Mouse (Mus musculus): Measurements from ENCODE around the gene Tfdp2.
"Not testable (repeated sequence)": the region's sequence is repeated elsewhere in the genome, so short reads cannot be mapped to it uniquely, and the experiment has no call there.

The Tfdp2 gene

DNA sequence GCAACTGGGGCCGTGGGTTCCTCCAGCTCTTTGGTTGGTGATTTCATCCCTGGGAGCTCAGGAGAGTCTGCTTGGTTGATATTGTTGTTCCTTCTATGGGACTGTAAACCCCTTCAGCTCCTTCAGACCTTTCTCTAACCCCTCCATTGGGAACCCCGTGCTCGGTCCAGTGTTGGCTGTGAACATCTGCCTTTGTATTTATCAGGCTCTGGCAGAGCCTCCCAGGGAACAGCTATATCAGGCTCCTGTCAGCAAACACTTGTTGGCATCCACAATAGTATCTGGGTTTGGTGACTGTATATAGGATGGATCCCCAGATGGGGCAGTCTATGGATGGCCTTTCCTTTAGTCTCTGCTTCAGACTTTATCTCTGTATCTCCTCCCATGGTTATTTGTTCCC is 116.0 kb downstream of the Tfdp2 start:
- DNase-seq (ENCODE audit: low read depth), result no peak

DNA sequence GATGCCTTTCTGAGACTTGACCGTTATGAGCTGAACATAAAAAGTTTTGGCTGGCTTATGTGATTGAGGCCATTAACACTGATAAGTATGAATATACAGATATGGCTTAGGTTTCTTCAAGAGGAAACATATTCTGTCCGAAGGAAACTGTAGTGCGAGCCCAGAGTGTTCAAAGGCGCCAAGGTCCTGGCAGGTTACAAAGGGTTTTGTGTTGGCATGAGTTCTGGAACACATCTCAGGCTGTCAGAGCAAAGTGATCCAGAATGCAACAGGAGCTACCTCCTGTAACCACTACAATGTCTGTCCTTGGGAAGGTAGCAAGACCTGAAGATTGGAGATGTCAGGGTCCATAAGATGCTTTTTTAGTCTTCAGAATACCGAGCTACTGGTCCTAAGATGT is 123.3 kb downstream of the Tfdp2 start:
- no peak for DNase-seq (ENCODE audit: low read depth)

DNA sequence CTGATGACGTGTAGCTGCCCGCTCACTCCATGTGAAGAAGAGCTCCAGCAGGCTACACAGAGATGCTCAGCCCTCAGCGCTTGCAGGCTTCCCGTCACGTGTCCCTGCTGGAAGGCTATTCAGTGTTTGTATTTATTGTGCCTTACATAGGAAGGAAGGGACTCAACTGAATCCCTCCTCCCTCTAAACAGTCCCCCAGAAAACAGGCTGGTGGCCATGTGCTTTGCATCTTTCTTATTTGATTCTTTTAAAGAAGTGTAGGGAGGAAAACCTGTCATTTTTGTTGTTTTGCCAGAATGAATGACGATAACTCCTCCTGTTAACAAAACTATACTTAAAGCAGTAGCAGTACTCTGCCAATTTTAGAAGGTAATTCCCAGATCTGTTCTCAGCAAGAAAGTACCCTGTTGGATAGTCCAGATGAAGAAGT is 124.5 kb downstream of the Tfdp2 start:
- DNase-seq (ENCODE audit: low read depth), result no peak

DNA sequence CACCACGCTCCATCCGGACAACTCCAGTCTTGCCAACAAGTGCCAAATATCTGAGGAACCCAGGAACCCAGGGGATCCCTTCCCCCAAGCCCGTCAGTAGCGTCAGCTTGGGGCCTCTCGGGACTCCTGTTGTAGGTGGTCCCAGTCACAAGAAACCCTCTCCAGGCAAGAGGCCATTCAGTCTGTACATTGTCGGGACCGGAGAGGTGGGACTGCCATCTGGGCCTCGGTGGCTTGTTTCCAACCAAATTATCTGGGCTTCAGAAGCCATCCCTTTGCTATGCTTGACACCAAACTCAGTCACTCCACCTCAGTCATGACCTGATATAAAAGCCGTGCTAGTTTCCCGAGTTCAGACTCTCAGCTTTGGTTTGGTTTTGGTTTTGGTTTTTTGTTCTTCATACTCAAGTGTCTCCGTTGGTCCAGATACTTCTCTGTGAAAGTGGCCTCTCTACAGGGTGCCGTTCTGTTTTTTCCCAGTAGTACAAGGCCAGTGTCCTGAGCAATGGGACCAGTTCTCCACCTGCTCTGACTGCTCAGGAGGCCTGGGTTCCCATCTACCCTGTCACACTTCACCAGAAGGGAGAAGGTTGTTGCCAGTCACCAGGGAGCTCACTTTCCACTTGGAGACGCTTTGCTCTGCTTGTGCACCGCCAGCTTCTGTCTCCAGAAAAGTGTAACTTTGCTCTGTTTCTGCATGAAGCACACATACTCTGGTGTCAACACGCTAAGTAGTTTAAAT is 126.5 kb downstream of the Tfdp2 start:
- no peak for DNase-seq (ENCODE audit: low read depth)

DNA sequence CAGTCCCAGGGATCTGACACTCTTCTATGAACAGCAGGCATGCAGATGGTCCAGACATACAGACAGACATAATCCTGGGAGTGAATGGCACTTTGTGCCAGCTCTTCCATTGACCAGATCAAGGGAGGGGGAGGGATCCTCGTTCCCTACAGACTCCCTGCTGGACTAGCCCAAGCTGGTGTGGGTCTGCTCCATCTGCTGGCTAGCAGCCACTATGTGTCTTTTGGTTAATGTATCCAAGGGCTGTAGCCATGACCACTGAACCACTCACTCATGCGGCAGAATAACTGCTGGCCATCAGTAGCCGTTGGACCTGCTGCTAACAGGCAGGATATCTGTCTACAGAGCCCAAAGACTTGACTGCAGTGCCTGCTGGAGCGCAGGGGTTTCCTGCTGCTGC is 128.4 kb downstream of the Tfdp2 start:
- DNase-seq (ENCODE audit: low read depth), result no peak

DNA sequence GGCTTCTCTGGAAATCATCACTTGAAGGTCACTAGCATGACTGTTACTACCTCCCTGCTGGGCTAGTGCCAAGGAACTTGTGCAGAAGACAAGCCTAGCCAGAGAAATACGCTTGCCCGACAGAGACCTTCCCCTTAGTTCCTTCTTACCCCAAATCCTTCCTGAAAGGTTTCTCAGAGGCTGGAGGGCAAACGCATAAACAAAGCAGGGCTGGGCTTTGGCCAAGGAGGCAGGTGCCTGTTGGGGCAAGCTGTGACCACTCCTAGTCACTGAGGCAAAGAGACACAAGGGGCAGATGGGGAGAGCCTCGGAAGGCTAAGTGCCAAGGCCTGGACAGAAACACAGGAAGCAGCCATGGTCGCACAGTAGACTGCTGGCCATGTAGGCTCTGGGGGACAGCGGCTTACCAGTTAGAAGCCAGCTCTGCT is 130.4 kb downstream of the Tfdp2 start:
- no peak for DNase-seq (ENCODE audit: low read depth)

DNA sequence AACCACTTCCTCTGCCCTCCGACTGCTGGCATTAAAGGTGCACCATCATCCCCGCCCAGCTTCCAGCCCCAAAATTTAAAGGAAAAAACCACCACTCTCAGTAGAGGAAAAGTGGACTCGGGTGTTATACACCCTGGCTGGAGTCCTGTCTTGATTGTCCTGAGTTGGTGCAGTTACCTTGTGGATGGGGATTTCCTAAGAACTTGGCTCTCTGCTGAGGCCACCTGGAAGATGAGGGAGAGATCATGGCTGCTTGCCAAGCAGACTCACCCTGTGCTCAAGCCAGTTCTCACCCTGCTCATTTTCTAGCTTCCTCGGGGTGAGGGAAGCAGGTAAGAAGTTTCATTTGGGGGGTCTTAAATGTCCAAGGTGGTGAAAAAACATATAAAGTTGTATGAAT is 132.2 kb downstream of the Tfdp2 start:
- no peak for DNase-seq (ENCODE audit: low read depth)

DNA sequence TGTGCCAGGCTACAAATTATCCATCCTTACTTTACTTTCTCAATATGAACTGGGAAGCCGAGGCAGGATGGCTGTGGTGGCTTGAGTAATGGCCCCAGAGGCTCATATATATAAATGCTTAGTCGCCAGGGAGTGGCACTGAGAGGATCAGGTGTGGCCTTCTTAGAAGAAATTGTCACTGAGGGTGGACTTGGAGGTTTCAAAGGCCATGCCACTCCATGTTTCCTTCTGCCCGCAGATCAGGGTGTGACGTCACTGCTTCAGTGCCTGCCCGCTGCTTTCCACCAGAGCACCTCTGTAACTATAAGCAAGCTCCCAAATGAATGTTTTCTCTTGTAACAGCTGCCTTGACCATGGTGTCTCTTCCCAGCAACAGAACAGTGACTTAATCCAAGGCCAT is 135.1 kb downstream of the Tfdp2 start:
- no peak for DNase-seq (ENCODE audit: low read depth)

DNA sequence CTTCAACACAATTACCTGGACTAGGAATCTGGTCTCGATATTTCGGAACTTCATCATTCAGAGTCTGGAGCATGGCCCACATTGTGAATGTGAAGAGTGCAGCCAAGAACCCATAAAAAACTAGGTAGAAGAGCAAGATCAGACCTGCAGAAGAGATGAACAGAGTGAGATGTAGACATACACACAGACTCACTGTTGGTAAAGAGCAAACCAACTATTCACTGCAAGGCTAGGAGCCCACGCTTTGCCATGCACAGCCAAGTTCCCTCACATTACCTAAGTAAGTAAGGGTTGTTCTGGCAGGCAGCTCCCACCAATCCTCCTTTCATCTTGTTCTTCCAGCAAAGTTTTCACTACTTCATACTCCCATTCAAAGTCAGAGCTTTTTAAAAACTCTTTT is 149.7 kb downstream of the Tfdp2 start:
- DNase-seq (ENCODE audit: low read depth), result no peak

DNA sequence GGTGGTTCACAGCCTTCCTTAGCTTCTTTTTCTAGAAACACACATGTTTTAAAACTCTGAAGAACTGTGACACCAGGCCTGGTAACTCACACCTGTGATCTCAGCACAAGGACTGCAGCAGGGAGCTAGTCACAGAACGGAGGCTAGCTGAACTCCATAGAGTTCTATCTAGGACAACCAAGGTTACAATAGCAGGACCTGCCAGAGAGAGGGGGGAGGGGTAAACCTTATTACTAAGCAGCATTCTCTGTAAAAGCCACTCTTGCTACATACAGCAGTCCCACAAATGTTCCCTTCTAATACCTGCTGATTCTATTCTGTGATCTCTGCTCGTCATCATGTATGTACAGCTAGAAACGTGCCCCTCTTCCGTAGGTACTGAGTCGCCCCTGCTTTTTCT is 152.8 kb downstream of the Tfdp2 start:
- DNase-seq (ENCODE audit: low read depth), result no peak

DNA sequence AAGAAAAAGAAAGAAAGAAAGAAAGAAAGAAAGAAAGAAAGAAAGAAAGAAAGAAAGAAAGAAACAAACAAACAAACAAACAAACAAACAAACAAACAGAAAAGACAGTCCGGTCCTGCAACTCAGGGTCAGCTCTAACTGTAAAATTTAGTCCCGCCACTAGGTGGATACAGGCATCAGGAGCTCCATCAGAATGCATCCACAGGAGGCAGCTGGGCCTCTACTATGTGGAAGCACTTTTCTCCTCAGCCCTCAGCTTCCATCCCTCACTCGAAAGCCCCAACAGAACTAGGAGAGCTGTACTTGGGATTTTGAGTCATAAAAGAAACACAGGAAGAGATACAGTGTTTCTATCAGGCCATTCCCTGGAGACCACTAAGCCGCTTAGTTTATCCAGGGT is 153.9 kb downstream of the Tfdp2 start:
- DNase-seq (ENCODE audit: low read depth), result peak; percentile 58

DNA sequence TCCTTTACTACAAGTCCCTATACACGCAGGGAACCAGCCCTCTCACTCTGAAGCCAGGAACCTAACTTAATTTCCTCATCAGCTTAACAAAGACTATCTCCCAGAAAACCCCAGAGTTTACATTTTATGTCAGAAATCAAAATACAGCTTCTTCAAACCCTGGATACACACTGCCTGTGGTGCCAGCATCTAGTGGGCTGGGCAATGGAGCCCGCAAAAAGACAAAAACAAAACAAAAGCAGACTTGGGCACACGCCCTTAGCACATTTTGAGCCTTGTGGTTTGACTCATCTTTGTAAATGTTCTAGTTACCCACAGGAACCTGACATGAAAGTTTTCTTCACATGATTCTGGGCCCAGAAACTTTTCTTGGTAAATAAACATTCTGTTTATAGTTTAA is 154.4 kb downstream of the Tfdp2 start:
- DNase-seq (ENCODE audit: low read depth), result no peak

DNA sequence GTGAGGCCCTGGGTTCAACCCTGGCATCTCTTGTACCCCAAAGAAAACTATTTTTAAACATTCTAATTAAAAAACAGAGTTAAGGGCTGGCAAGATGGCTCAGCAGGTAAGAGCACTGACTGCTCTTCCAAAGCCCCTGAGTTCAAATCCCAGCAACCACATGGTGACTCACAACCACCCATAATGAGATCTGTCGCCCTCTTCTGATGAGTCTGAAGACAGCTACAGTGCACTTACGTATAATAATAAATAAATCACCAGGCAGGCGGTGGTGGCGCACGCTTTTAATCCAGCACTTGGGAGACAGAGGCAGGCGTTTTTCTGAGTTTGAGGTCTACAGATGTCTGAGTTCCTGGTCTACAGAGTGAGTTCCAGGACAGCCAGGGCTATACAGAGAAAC is 155.7 kb downstream of the Tfdp2 start:
- DNase-seq (ENCODE audit: low read depth), result not testable (repeated sequence)

DNA sequence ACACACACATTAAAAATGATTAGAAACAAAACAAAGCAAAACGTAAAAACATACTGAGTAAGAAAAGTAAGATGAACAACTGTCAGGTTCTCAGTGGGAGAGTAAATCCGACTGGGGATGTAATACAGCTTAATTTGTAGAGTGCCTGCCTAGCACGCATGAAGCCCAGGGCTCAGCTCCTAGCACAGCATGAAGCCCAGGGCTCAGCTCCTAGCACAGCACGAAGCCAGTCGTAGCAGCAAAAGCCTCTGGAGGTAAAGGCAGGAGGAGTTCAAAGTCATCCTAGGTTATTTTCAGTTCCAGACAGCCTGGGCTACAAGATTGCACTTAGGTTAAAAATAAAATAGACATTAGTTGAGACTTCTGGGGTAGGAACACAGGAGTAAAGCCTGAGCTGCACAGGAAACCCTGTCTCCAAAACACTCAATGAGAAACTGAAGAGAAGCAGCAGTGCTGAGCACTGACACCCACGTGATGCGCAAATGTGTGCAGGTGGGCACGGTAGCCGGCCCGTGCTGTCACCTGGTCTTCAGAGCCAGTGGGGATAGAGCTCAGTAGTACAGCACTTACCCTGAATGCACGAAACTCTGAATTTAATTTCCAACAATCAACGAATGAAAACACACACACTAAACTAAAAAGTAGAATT is 157.2 kb downstream of the Tfdp2 start:
- DNase-seq (ENCODE audit: low read depth), result no peak

DNA sequence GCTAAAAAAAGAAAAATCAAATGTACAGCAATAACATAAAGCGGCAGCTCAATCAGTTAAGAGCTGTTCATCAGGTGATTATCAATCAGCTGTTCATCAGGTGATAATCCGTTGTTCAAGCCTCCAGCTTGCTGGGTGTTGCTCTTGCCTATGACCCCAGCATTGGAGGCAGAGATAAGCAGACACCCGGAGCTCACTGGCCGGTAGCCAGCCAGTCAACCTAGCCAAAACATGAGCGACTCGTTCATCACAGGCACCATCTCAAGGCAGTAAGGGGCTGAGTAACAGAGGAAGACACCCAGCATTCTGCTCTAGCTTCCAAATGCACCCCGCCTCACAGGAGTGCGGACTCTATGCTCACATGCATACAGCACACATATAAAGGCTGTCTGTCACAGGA is 157.7 kb downstream of the Tfdp2 start:
- peak; percentile 51 for DNase-seq (ENCODE audit: low read depth)

DNA sequence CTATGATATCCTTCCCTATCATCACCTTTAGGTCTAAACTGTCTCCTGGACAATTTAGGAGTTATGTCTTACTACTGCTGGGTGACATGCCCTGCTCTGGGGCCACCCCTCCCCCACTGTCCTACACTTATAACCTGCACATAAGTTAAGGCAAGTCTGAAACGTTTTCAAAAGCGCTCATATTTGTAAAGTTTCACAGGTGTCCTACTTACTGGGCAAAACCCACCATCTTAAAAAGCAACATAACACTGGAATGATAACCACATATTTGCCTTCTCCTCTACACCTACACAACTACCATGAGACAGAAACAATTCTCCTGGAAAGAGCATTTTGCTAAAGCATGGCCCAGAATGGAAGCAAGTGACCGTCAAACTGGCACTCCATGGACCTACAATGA is 164.0 kb downstream of the Tfdp2 start:
- DNase-seq (ENCODE audit: low read depth), result no peak

DNA sequence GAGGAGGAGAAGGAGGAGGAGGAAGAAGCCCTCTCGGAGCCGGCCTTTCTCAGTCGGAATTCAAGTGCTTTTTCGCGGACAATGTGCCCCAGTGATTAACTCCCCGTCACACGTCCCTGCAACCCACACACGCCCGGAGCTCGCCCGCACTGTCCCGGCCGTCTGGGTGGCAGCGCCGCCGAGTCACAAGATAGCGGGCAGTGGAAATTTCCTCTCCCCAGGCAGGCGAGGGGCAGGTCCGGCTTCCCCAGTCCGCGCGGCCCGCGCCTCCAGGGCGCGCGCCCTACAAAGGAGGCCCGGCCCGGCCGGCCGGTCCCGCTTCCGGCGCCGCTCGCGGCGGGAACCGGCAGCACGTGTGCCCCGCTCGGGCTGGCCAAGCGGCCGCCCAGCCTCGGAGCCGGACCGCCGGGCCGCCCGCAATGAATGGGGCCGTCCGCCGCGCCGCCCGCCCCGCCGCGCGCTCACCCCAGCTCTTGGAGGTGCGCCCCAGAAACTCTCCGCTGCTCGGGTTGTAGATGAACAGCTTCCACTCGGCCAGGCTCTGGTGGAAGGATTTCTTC is 167.6 kb downstream of the Tfdp2 start:
- peak; percentile 39 for DNase-seq (ENCODE audit: low read depth)

DNA sequence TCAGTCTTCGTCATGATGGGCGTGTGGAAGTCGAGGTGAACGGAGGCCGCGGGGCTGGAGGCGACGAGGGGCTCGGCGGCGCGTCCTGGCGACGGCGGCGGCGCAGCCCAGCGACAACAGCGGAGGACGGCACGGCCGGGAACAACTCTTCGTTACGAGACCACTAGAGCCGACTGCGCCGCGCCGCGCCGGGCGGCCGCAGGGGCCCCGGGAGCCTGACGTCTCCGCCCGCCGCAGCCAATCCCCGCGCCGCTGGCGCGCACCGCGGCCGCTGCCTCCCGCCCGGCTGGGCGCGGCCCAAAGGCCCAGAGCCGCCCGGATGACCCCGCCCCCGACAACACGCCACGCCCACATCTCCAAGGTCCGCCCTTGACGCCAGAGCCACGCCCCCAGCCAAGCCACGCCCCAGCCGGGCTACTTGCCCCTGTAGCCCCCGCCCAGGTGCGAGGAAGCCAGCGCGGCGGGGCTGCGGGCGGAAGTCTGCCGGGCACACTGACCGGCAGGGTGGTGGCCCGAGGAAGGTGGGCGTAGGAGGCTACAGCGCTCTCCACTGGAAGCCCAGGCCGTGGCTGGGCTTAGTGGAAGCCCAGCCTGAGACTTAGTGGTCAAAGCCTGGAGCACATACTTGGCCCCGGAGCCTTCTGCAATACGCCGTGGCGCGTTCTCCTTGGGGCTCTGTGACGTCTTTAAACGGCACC is 168.2 kb downstream of the Tfdp2 start, which contains the start of gene Atp1b3:
Atp1b3 (minus strand) TSS at position 302 of the 698 bp plus-strand sequence.
- DNase-seq (ENCODE audit: low read depth), result peak; percentile 92

DNA sequence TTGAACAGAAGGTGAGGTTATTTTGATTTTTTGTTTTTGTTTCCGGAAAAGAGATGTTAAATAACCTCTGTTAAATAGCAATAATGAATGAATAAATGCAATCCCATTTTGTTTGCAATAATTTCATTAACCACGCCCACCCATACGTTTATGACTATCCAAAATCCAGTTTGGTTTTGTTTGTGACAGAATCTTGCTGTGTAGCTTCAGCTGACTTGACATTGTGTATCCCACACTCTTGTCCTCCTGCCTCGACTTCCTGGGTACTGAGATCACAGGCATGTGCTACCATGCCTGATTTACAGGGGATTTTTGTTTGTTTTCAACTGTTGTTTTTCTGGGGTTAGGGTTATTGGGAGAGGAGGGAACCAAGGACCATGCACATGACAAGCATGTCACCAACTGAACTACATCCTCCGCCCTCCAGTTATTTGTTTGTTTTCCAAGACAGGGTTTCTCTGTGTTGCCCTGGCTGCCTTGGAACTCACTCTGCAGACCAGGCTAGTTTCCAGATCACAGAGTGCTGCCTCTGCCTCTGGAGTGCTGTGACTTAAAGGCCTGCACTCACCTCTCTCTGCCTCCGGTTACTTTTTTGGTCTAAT is 169.3 kb downstream of the Tfdp2 start:
- DNase-seq (ENCODE audit: low read depth), result no peak

DNA sequence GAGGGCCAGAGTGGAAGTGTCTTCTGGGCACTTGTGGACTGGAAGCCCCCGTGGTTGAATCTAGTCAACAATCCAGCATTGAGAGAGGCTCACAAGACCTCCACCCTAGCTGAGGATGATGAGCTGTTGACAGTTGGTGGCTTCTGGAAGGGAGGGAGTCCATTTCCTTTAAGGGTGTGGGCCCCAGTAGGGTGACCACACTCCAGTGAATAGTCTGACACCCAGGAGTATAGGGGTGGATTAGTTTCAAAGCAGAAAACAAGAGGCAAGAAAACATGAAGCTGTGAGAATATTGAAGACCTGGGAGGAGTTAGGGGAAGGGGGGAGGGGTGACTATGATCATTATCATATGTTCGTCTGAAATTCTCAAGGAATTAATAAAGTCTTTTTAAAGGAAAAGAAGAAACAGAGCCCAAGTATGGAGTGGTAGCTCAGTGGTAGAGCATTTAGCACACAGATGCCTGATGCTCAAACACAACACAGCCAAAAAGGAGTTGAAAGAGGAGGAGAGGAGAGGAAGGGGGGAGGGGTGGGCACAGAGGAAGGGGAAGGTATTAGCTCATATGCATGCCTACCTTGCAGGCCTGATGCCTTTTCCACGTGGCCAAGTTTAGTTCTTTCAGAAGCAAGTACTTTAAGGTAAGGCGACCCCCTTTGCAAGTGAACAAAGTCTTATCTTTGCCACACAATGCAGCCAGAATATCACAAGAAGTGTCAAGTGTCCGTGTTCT is 173.7 kb downstream of the Tfdp2 start:
- no peak for DNase-seq (ENCODE audit: low read depth)

DNA sequence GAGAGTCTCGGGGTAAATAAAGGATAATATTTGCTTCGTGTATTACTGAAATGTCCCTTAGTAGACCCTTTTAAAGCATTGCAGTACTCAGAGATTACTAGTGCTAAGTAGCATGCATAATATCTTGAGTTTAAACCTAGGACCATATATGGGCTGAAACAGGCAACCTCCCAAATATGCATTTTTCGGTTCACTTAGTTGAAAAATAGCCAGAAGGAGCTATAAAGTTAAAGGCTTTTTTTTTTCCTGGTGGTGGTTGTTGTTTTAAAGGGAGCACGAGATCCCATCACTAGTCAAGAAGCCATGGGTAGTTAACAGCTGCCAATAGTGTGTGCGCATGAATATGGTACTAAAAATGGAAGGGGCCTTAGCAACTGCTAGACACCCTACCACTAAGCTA is 175.0 kb downstream of the Tfdp2 start:
- no peak for DNase-seq (ENCODE audit: low read depth)

Data from c-Kit-positive CD71-positive TER-119-negative erythroid progenitor cells, embryonic 14.5 days (primary cell).